Mouse (Mus musculus) heart, embryonic 10.5 days (tissue): ENCODE data around the gene Sept11. TPM values are rescaled to one million over a fixed set of nuclear protein-coding genes. Genes with fewer than 3 reads are reported as not detected.

Experiments
- DNase-seq: peaks from one replicate; pipeline ENCODE4 v3.0.0-alpha.2; 2017; ENCODE audit warnings: low spot score
- H3K27ac ChIP-seq: fragments of 300-500 bp; sonication (generic); 2 replicates; pipeline ENCODE4 v1.5.1; 2016; ENCODE audit warnings: mild to moderate bottlenecking
- H3K27me3 ChIP-seq: fragments of 300-500 bp; sonication (generic); 2 replicates; pipeline ENCODE4 v1.6.1; 2016; ENCODE audit warnings: mild to moderate bottlenecking; ENCODE audit not compliant: poor library complexity, insufficient read depth, severe bottlenecking
- H3K36me3 ChIP-seq: fragments of 300-500 bp; sonication (generic); 2 replicates; pipeline ENCODE4 v1.6.1; 2016; ENCODE audit warnings: mild to moderate bottlenecking, moderate library complexity
- H3K4me1 ChIP-seq: fragments of 300-500 bp; sonication (generic); 2 replicates; pipeline ENCODE4 v1.6.1; 2016; ENCODE audit warnings: mild to moderate bottlenecking
- H3K4me3 ChIP-seq: fragments of 300-500 bp; sonication (generic); 2 replicates; pipeline ENCODE4 v1.5.1; 2016; ENCODE audit warnings: mild to moderate bottlenecking, moderate library complexity
- H3K9me3 ChIP-seq: fragments of 300-500 bp; sonication (generic); 2 replicates; pipeline ENCODE4 v1.6.1; 2016; ENCODE audit warnings: mild to moderate bottlenecking, moderate library complexity
- WGBS: fragments of 180-500 bp; shearing (Covaris S2); methylation state at CpG from one replicate; pipeline ENCODE4 v1.1.7; 2016; 5-methylcytosine and 5-hydroxymethylcytosine counted together
- polyA plus RNA-seq: library from polyadenylated mRNA; unstranded; fragments of >200 nt; fragmentation: Nextera tagmentation; extraction: Ambion mirVana; gene quantifications from 2 replicates; pipeline ENCODE4 v1.2.1, GENCODE M21; 2016

Sept11 gene
- polyA plus RNA-seq, 1 experiment from 2014 or later = 153 TPM

DNA sequence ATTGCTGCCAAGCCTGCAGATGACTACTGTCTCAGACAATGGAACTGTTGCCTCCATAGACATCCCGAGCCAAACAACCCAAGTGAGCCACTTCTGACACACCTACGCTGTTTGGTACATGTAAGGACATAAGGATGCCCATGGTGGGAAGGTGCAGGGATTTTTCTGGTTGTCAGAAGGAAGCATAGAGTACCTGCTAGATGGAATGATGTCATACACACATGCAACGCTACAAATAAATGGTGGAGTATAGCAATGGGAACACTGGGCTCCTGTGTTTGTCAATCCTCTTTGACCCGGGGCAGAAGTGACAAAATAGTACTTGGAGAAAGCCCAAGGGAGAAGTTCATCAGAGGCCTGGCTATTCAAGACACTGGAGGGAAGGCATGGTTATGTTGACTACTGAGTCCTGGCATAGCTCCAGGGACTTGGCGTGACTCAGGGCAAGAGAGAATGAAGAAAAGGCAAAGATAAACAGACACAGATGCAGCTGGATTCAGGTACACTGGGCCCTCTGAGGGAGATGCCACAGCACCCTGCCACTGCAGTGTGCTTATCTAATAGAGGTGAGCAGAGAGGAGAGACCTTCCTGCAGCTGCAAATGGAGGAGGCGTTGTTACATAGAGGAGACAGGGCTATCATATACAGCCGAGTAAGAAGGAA, 15.4 kb upstream of the Sept11 start:
- Histone ChIP-seq H3K4me3 (no peak overlapping the region), H3K27ac (no peak overlapping the region), H3K27me3 (no peaks in the 10 kb centered on the region), H3K9me3 (no peaks in the 10 kb centered on the region), H3K4me1 (peaks cover 5% of the 10 kb centered on the region; the same call in 1 of the 2 replicates), H3K36me3 (no peaks in the 10 kb centered on the region)
- 79% methylated on average over 7 of the region's 7 CpGs for WGBS
- DNase-seq = no peak

- no peak overlapping the region for H3K4me3 ChIP-seq
- H3K27me3 ChIP-seq = no peaks in the 10 kb centered on the region
- no peaks in the 10 kb centered on the region for H3K9me3 ChIP-seq
- WGBS = 87% methylated on average over 3 of the region's 3 CpGs
- H3K27ac ChIP-seq = no peak overlapping the region
- H3K4me1 ChIP-seq = peaks cover 5% of the 10 kb centered on the region; the same call in 1 of the 2 replicates
- no peaks in the 10 kb centered on the region for H3K36me3 ChIP-seq
- DNase-seq = no peak
Measured at GRCm38 (mm10) chr5:93079596-93079995, 13.6 kb upstream of the Sept11 start.

DNA sequence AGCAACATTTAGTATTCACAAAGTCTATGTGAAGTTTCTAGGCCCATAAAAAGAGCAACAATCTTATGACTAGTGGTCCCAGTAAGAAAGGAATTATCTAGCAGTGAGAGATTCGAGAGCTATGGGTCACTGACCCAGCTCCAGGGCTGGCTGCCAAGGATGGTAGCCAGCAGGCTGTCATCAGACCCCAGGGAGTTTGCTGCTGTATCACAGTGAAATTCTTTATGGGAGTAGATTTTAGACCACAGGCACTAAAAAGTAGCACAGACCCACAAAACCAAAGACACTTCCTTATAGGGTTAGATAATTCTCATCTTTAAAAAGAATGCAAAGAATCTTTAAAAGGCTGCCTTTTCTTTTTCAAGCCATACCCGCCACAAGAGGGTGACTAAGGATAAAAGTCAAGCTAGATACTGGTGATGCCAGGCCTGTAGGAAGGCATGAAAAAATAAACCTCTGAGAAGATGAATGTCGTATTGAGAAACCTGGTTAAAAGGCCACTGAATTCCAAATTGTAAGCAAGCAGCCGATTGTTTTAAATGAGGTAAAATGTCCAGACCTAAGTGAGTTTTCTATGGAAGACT, 8.1 kb upstream of the Sept11 start:
- H3K4me3 ChIP-seq = no peak overlapping the region
- 52% methylated on average over 4 of the region's 4 CpGs for WGBS
- H3K9me3 ChIP-seq = no peaks in the 10 kb centered on the region
- no peak for DNase-seq
- no peaks in the 10 kb centered on the region for H3K27me3 ChIP-seq
- no peaks in the 10 kb centered on the region for H3K36me3 ChIP-seq
- peaks cover 5% of the 10 kb centered on the region; the same call in 1 of the 2 replicates for H3K4me1 ChIP-seq
- H3K27ac ChIP-seq = no peak overlapping the region

DNA sequence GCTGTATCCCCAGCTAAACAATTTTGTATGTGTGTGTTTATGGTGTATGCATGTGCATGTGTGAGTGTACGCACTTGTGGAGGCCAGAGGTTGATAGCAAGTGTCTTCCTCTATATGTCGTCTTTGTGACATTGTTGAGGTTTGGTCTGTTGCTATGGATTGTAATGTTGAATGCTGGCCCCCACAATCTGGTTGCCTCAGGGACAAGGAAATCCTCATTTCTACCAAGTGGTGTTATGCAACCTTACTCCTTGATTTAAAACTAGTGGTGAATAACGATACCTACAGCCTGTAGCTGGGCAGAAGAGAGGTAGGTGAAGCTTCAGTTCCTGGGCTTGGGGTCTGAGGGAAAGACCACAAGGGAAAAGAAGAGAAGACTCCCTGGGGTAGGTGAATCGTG, 7.3 kb upstream of the Sept11 start:
- H3K4me3 ChIP-seq = no peak overlapping the region
- DNase-seq = no peak
- H3K9me3 ChIP-seq = no peaks in the 10 kb centered on the region
- H3K27ac ChIP-seq = no peak overlapping the region
- no peaks in the 10 kb centered on the region for H3K36me3 ChIP-seq
- H3K4me1 ChIP-seq = peaks cover under 1% of the 10 kb centered on the region; the same call in 1 of the 2 replicates
- WGBS = 79% methylated on average over 4 of the region's 4 CpGs
- no peaks in the 10 kb centered on the region for H3K27me3 ChIP-seq

DNA sequence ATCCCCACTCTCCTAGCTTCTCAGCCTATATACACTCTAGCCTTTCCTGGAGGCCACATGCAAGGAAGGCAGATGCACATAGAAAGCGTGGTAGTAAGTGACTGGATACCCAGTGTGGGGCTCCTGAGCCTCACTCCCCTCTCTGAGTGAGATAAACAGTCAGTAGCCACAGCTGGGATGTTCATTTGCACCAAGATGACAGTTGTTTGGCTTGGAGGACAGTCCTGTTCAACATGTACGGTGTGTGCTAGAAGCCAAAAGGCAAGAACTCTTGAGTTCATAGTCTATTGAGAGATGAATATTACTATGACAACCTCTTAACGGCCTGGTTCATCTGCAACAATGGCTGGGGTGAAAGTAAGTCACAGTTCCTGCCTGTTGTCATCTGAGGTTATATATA, 2.0 kb upstream of the Sept11 start:
- no peak overlapping the region for H3K27ac ChIP-seq
- 70% methylated on average over 3 of the region's 3 CpGs for WGBS
- DNase-seq = no peak
- peaks cover 38% of the 10 kb centered on the region for H3K4me1 ChIP-seq
- no peaks in the 10 kb centered on the region for H3K27me3 ChIP-seq
- H3K36me3 ChIP-seq = no peaks in the 10 kb centered on the region
- H3K9me3 ChIP-seq = no peaks in the 10 kb centered on the region
- peak overlapping the region; percentile 98 for H3K4me3 ChIP-seq

DNA sequence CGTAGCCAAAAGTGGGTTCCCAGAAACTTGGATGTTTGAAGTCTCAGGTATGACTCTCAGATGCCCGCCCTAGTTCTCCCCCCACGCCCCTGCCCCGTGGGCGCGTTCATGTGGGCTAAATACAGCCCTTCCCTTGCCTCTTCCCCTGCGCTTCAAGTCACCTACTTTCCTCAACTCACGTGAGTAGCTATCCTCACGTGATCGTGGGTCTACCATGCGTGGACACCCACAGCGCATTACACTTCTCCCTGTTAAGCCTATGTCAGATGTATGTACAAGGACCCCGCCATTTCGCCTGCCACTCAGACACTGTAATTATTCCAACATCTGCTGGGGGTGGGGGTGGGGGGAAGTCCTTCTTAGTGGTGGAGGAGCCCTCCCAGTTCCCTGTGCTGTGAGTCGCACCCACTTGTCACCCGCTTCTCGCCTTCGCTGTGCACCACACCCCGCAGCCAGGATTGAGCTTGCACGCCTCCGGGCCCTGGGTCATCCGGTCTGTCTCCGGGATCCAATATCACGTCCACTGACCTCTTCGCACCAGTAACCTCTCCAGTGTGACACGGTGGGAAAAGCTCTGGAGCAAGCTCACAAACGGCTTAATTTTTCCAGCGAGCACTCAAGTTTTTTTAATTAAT, 973 bp upstream of the Sept11 start:
- Histone ChIP-seq H3K27ac (peak overlapping the region; percentile 98), H3K27me3 (no peaks in the 10 kb centered on the region), H3K9me3 (no peaks in the 10 kb centered on the region), H3K36me3 (no peaks in the 10 kb centered on the region), H3K4me1 (peaks cover 48% of the 10 kb centered on the region), H3K4me3 (peak overlapping the region; percentile 98)
- WGBS = 5% methylated on average over 28 of the region's 28 CpGs
- no peak for DNase-seq

GRCm38 (mm10) chr5:93093638-93094527, 646 bp downstream of the Sept11 start:
- H3K4me1 ChIP-seq = peaks cover 63% of the 10 kb centered on the region
- H3K27me3 ChIP-seq = no peaks in the 10 kb centered on the region
- DNase-seq = peak; percentile 85
- no peaks in the 10 kb centered on the region for H3K9me3 ChIP-seq
- H3K36me3 ChIP-seq = no peaks in the 10 kb centered on the region
- WGBS = under 1% methylated on average over 50 of the region's 50 CpGs
- H3K4me3 ChIP-seq = peak overlapping the region; percentile 98
- peak overlapping the region; percentile 98 for H3K27ac ChIP-seq

DNA sequence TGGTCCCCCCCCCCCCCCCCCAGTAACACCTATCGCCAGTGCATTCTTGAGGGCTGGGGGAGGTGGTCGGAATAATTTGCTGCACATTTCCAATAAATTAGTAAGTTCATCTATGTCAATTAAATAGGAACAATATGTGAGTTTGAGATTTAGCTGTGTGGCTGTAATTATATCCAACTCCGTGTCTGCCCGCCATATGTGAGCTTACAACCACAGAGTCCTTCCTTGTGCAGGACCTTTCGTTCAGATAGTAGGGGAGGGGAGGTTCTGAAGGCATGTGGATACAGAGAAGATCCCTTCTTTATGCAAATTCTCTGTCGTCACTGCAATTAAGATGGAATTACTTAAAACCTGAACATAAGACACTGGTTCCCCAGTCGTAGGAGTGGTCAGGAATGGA, 2.1 kb downstream of the Sept11 start:
- 73% methylated on average over 7 of the region's 7 CpGs for WGBS
- peak overlapping the region; percentile 98 for H3K4me3 ChIP-seq
- no peak for DNase-seq
- no peaks in the 10 kb centered on the region for H3K27me3 ChIP-seq
- H3K4me1 ChIP-seq = peaks cover 70% of the 10 kb centered on the region
- H3K27ac ChIP-seq = no peak overlapping the region
- no peaks in the 10 kb centered on the region for H3K36me3 ChIP-seq
- H3K9me3 ChIP-seq = no peaks in the 10 kb centered on the region

DNA sequence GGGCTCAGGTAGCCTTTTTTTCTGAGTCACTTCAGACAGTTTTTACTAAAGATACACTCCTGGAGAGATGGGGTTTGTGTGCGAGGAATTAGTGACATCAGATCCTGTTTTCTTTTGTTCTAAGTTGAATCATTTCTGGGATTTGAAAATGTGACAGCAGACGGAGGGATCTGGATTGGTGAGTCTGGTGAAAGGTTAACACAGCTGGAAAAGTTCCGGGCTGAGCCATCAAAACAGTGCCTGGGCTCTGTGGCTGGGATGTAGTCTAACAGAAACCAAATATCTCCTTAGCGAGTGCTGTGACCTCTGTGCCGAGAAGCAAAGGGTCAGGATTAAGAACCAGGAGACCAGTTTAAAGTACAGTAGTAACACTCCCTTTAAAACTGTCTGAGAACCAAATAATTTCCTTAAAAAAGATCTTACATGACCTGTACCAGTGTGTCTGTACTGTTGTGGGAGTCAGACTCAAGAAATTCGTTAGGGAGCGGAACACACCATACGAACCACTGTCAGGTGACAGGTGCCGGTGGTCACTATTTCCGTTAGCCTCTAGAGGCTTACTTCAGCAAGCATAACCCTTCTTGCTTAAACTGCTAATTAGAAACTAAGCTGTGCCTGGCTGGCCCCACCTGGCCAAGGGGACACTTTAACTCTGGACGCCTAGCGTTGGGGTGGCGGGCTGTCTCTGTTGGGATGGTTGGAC, 4.1 kb downstream of the Sept11 start:
- no peak for DNase-seq
- Histone ChIP-seq H3K36me3 (0 out of 2 replicates have a peak, but pooled peaks cover 2% of the 10 kb centered on the region), H3K9me3 (no peaks in the 10 kb centered on the region), H3K4me1 (peaks cover 68% of the 10 kb centered on the region), H3K4me3 (no peak overlapping the region), H3K27me3 (no peaks in the 10 kb centered on the region), H3K27ac (no peak overlapping the region)
- 77% methylated on average over 13 of the region's 13 CpGs for WGBS

GRCm38 (mm10) chr5:93098219-93098618, 5.0 kb downstream of the Sept11 start:
- no peak overlapping the region for H3K4me3 ChIP-seq
- H3K9me3 ChIP-seq = no peaks in the 10 kb centered on the region
- 80% methylated on average over 6 of the region's 6 CpGs for WGBS
- DNase-seq = no peak
- no peaks in the 10 kb centered on the region for H3K27me3 ChIP-seq
- H3K27ac ChIP-seq = no peak overlapping the region
- peaks cover 5% of the 10 kb centered on the region; the same call in 1 of the 2 replicates for H3K36me3 ChIP-seq
- peaks cover 66% of the 10 kb centered on the region for H3K4me1 ChIP-seq

DNA sequence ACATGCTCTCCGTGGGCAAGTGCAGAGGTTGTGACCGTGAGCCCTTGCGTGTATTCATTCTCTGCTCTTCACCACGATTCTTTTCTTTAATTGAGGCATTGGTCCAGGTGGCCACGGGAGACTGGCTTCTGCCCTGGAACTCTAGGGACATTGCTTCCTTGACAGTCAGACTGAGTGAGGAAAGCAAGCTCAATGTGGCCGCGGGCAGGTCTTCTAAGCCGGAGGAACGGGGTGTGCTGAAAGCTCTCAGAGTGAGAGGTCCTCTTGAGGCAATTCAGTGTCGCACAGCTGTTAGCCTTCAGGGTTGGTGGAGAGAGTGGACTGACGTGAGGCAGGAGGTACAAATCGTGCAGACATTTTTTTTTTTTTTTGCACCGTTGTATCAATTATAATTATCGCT, 5.6 kb downstream of the Sept11 start:
- Histone ChIP-seq H3K36me3 (peaks cover 5% of the 10 kb centered on the region; the same call in 1 of the 2 replicates), H3K9me3 (no peaks in the 10 kb centered on the region), H3K4me3 (no peak overlapping the region), H3K27me3 (no peaks in the 10 kb centered on the region), H3K27ac (no peak overlapping the region), H3K4me1 (peaks cover 64% of the 10 kb centered on the region)
- no peak for DNase-seq
- WGBS = 58% methylated on average over 14 of the region's 14 CpGs

GRCm38 (mm10) chr5:93100906-93101305, 7.7 kb downstream of the Sept11 start:
- no peak overlapping the region for H3K4me3 ChIP-seq
- H3K27ac ChIP-seq = no peak overlapping the region
- peaks cover 7% of the 10 kb centered on the region; the same call in 1 of the 2 replicates for H3K36me3 ChIP-seq
- H3K27me3 ChIP-seq = no peaks in the 10 kb centered on the region
- DNase-seq = no peak
- 85% methylated on average over 4 of the region's 4 CpGs for WGBS
- H3K4me1 ChIP-seq = peaks cover 47% of the 10 kb centered on the region
- H3K9me3 ChIP-seq = no peaks in the 10 kb centered on the region
